Mouse (Mus musculus) urinary bladder, adult 2 months (tissue): Measurements from ENCODE around the gene Naaladl2. TPM values are rescaled to one million over a fixed set of nuclear protein-coding genes. Genes with fewer than 3 reads are reported as not detected.
"Not testable (repeated sequence)": the region's sequence is repeated elsewhere in the genome, so short reads cannot be mapped to it uniquely, and the experiment has no call there.

Experiments used
- DNase-seq: peaks from one replicate; pipeline ENCODE4 v3.0.0; 2022; ENCODE audit warnings: low spot score
- polyA plus RNA-seq: library from polyadenylated mRNA; depleted of rRNA; stranded (reverse); fragments of >200 nt; gene quantifications from 2 replicates; pipeline ENCODE4 v1.2.3, GENCODE M21; 2012; rRNA removed

Gene Naaladl2
- polyA plus RNA-seq: 2.4 and 2.7 TPM in 2 replicates

DNA sequence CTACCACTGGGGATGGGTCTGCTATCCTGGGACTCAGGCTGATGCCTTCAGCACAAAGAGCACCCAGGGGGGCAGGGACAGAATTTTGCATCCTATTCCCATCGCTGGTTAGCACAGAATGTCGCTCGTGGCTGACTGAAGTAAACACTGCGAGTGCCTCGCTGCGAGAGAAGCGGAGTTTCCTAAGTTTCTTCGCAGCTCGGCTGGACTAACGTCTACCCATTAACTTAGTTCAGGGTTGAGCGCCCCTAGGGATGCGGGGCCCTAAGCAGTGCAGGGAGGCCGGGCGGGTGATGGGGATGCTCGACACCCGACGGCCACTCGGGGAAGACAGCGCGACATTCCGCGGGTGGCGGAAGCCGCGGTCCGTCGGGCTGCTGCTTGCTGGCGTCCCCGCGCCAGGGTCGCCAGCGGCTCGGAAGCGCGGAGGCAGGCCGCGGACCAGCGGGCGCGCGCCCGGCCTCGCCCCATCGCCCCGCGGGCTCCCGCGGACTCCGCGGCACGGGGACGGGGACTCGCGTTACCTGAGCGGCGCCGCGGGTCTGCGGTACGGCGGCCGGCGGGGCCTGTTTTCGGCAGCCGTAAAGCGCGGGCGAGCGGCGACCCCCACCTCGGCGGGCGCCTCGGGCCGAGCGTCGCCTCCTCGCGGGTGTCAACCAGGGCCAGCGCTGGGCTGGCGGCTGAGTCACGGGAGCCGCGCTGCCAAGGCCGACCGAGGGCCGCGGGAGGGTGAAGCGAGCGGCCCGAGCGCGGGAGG, at the start of gene Naaladl2:
TSS of gene Naaladl2 (minus strand) at position 707 of the 757 bp plus-strand sequence.
- peak; percentile 55 for DNase-seq

DNA sequence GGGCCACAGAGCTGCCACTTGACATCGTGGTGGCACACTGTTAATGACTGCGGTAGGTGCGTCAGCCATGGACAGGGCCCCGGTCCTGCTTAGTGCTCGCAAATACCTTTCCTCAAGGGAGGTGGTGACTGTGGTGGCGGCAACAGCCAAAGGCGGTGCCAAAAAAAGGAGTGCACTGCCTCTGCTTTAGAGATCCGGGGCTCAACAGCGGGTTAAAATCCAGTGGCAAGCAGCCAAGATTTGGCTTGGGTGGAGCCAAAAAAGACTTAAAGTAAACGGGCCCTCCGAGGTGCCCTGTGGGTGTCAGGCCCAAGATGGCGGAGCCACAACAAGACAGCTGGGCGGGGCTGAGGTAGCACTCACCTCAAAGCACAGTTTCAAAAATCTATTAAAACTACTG, 7.7 kb upstream of the Naaladl2 start:
- DNase-seq: no peak

DNA sequence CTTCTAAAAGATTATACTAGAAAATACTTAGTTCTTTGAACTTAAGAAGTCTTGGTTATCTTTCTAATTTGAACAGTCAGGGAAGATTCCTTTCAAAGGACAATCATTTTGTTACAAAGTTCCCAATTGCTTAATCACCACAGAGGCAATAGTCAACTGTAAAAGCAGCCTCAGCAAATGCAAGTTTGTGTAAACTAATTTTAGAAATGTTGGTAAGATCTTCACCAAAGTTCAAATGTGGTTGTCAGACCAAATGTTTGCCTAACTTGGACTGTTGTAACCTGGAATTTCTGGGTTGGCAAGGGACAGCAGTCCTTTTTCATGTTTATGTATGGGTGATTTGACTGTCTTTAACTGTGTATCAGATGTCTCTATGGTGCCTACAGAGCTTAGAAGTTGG, 3.2 kb upstream of the Naaladl2 start:
- DNase-seq: no peak

DNA sequence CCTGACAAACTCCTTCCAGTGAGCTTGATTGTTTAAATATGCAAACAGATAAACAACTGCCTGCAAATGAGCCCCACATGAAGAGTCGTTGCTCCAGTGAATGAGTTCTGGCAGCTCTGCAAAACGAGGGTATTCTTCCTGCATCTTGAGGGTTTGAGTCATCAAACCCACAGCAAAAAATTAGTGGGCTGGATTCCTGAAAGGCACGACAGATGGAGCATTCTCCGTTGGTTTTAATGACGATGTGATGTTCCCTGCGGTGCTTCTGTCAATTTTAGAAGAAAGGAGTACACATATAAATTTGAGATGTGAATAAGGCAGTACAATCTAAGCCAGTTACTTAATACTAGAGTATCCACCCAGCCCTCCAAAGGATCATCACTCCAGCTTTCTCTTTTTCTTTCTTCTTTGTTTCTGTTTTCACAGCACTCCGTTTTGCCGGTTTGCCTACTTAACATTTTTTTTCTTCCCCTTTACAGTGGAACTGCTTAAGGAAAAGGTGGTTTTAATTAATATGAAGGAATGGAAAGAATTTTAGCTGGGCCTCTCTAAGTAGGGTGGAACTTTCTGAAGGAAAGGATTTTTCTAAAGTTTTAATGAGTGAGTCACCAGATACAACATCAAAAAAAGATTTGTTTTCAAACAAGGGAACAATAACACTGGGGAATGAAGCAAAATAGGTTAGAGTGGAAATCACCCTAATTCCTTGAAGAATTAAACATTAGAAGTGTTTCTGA, 1.1 kb upstream of the Naaladl2 start:
- no peak for DNase-seq

DNA sequence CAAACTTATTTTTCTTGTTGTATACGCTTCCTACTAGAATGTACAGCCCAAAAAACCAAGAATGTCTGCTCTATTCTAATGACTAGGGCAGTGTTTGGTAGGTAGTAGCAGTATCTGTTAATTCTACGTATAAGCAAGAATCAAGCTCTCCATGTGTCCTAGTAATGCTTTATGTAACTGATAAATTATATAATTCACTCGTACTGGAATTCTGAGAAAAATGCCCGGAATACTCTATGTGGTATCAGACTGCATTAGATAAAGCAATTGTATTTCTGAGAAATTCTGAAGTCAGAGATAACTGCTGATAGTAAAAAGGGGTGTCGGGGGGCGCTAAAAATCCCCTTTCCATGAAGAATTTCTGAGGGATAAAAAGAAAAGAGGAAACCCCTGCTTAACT, 950 bp downstream of the Naaladl2 start:
- no peak for DNase-seq

DNA sequence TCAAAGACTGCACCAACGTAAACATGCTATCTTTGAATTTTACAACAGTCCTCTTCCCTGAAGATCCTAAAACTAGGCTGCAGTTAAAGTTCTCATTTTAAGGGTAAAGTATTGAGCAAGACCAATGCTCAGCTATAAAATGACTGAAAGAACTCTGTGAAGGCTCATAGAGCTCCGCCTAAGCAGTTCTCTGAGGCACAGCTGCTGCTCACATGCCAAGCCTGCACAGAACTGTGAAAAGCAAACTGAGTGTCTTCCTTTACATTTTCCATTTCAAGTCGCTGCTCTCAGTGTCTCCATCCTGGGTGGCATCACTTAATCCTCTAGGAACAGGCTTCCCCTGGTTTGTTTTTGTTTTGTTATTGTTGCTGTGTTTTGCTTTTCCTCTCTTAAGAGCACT, 12.2 kb downstream of the Naaladl2 start:
- DNase-seq: no peak

DNA sequence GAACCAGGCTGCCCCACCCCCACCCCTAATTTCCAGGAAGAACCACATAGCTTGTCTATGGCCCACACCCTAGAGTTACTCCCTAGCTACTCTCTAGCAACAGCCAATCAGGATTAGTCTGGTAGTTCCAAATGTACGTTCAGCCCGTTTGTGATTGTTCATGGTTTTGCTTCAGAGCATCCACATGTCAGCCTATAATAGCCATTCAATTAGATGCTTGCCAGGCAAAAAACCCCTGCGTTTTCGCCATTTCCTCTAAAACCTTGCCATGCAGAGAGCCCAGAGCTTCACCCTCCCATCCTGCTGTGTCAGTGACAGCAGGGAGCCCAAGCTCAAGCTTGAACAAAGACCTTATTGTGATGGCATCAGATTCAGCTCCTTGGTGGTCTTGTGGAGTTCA, 16.2 kb downstream of the Naaladl2 start:
- no peak for DNase-seq

DNA sequence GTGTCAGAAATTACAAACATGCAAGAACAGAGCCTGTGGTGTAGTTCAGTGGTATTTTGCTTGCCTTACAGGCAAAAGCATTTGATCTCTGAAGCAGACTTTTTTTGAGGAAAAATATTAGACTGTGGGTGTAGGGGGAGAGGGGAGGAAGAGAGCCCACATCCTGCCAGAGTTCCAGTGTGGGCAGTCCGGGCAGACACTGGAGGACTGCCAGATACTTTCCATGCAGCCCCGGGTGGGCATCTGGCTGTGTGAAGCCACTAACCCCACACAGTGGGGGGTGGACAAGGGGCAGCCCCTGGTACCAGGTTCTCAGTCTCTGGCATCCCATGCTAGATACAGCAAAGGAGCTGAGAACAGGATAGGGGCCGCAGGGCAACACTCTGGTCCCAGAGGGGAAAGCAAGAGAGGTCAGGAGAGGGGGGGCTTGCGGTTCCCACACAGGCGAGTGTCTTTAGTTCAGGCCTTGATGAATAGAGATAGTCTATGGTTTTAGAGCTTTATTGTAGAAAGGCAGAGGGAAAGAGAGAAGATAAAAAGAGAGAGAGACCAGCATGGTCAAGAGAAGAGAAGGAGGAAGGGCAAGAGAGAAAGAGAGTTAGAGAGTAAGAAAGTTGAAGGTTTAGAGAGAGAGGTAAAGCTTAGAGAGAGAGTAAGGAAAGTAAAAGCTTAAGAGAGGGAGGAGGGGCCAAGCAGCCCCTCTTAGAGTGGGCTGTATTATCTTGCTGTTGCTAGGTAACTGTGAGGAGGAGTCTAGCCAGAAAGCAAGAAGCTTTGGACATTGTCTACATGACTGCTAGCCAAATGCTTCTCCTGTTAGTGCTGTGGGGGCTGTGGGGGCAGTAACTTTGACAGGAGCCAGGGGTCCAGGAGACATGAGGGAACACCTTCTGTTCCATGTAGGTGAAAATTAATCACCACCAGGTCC, 18.9 kb downstream of the Naaladl2 start:
- no peak for DNase-seq

DNA sequence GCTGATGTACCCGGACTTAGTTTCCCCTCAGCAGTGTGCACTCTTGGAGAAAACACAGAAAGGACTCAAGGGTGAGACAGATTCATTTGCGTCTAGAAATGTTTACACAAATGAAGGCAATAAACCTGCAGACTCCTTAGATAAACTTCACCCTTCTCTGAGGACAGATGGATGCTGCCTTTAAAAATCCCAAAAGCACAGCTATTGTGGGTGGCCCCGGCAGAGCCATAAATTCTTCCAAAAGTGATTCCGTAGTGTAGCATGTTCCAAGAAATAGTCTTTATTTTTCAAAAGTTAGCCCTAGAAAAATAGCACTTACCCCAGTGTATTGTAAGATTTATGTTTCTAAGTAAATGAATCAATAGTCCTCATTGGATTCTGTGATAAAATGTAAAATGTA, 31.0 kb downstream of the Naaladl2 start:
- no peak for DNase-seq

DNA sequence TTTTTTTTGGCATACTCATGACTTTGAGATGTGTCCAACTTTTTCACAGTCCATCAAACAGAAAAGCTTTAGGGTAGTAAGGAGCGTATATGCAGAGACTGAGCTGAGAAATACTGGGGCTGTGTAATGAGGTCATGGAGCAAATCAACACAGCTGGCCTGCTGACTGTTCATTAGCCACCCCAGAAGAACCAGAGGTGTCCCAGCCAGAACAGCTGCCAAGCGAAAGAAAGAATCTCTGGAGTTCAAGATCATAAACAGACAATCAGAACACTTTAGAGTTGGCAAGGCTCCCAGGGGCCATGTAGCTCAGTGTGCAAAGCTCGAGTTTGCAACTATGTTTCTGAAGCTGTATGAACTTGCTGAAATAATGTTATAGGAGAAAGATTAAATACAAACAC, 35.1 kb downstream of the Naaladl2 start:
- DNase-seq: no peak

DNA sequence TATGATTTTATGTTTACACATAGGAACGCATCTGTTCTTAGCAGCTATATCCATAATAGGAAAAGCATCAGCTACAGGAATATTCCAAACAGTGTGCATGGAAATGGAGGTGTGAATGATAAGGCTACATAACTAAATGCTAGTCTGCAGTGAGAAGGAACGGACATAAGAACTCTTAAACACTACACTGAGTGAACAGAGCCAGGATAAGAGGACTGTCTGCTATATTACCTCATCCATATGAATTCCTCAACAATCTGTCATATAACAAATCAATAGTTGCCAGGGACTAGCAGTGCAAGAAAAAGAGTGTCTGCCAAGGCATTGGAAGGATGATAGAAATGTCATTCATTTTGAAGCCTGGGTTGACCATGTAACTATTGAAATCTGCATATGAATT, 51.1 kb downstream of the Naaladl2 start:
- no peak for DNase-seq

DNA sequence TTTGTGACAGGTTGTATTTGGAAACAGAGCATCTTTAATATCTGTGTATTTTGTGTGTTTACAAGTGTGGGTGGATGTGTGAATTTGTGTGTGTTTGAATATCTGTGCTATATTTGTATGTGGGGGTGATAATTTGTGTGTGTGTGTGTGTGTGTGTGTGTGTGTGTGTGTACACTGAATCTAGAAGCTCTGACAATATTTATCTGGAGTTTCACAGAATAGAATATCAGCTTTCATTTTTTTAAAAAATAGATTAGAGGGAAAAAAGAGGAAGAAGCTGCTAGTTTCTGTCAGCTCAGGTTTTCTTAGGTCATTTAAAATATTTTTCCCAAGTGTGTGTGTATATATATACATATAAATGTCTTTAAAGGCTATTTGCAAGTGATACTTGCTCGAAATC, 68.3 kb downstream of the Naaladl2 start:
- DNase-seq: no peak

DNA sequence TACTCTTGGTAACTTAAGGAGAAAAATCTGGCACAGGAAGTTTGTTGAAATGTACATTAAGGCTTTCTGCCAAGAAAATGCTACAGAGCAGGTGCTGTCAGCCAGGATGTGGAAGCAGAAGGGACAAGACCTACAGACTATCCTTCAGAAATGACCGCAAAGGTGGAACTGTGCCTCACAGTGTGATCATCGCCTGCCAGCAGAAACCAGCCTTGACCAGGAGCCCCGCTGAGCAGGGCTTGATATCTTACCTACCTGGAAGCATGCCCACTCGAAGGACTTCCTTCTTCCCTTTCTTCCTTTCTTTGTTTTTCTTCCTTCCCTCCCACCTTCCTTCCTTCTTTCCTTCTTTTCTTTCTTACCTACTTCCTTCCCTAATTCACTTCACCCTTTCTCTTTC, 69.8 kb downstream of the Naaladl2 start:
- DNase-seq: no peak

DNA sequence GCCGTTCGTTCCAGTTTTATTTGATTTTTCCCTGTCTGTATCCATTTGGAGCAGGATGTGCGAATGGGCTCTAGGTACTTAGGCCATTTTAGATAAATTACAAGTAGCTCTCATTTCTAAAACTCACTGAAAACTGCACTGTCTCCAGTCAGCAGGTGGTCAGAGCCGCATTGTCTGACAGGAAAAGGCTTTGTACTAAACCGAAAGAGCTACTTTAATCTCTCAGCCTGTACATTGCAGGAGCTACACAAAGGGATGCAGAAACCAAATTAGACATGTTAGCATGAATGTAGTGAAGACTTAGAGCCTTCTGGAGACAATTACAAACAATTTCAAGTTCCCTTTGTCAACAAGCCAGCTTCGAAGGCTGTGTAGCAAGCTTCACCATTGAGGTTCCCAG, 70.2 kb downstream of the Naaladl2 start:
- no peak for DNase-seq

DNA sequence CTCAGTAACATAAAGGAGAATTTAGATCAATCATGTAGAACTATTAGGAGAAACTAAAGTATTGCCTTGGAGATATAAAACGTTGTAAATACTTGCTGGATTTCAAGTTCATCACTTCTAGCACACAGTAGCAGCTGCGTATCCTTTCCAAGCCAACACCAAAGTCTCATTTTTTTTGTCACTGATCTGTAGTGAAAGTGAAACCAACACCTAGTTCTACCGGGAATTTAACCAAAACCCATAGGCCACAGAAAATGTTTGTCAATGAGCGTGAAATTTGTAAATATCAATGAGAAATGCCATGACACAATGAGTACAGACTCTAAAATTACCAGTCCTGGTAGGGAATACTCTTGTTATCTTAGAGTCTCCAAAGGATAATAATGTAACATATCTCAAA, 80.8 kb downstream of the Naaladl2 start:
- no peak for DNase-seq

DNA sequence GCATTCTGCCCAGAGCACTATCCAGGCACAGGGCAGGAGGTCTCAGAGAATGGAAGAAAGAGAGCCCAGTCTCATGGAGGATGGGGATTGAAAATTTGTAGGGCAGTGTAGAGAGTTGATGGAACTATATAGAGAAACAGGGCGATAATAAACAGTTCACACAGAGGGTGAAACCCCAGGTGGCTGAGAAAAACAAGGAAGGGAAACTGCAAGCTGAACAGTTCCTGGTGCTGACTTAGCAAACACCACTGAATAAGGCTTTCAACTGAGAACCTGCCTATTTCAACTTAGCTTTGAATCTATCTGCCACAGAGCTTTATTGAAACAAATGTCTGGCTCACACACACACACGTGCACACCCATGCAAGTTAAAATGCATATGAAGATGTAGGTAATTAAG, 91.1 kb downstream of the Naaladl2 start:
- DNase-seq: no peak

DNA sequence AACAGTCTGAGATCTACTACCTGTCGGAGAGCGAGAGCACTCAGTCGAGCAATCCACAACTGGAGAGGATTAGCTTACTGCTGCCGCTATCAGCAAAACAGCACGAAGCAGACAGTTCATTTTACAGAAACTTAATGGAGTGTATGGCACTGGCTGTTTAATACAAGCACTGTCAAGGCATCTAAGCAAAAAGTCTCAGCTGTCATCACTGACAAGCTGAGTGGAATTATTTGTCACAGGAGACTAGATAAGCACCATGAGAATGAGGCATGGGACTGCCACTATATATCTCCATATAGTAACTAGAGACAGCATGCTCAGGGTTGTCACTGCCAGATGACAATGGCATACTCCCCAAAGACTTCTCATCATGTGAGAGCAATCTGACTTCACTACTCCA, 124.1 kb downstream of the Naaladl2 start:
- no peak for DNase-seq

DNA sequence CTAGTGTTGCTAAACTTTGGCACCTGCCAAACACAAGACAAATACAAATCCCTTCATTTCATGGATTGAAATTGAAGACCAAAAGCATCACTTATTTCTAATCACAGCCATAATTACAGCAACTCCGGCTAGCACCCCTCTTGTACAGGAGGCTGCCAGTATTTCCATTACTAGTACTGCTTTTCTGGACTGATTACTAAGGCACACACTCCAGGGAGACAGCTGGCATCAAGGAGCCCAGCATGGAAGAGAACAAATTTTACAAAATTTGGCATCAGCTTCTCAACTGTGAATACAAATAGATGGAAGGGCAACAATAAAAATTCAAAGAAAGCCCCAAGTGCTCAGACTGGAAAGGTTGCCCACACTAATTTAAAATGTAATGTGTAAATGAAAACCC, 133.3 kb downstream of the Naaladl2 start:
- DNase-seq: no peak

DNA sequence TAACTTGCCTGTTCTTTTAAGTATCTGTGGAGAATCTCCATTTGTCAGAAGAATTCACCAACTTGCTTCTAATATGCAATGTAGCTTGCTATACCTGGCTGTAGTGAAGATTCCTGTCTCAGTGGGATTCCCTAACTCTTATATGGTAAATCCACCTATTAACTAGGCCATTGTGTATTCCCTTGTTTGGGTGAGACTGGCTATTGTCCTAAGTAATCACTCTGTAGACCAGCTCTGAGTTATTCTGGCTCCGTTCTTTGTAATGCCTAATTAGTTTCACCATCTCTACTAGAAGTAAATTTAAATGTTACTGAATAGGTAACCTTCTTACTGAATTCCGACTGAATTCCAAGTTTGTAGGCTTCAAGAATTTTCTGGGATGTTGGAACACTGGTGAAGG, 137.3 kb downstream of the Naaladl2 start:
- DNase-seq: not testable (repeated sequence)

DNA sequence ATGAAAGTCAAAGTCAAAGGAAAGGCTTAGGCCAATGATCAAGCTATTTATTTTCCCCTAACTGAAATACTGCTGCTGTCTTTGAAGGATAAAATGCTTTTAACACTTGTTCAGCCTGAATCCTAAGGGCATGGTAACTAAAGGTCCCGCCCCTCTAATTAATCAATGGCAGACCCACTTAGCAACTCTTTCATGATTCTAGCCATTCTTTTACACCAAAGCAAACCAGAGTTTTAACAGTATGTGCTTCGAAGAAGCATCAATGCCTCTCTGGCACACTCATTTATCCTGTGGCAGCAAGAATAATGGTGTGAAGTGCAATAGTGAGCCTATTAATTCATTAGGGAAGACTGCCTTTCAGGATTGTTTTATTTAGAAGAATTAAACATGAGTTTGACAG, 151.5 kb downstream of the Naaladl2 start:
- no peak for DNase-seq

DNA sequence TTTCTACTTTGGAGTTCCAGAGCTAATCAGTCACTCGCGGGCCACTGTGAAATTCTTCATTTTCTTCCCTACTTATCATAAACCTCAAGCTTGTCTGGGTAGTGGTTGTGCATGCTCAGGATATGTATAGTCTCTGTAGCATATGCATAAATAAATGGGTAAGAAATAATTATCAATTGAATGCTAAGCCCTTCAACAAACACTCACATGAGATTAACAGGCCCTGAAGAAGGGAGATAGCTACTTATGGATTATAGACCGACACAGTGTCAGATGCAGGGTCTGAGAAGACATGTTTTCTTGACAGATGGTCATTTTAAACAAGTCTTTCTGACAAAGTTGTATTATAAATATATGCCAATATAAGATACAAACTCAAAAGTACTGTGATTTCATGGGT, 152.0 kb downstream of the Naaladl2 start:
- DNase-seq: no peak

DNA sequence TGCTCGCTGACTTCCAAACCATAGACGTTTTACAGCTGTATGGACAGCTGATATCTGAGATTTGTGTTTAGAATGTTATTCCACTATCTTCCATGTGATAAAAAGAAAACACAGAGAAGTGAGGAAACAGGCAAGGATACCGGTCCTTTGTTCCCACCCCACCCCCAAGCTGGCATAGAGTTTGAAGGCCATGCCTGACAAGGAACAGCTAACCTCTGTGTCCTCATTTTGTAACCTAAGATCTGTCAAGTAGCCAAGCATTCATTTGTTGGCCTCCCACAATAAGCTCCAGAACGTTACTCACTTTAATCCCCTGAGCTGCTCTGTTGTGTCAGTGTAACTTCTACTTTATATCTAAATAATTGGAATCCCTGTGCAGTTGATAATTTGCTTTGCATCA, 161.9 kb downstream of the Naaladl2 start:
- no peak for DNase-seq
